Mouse (Mus musculus) v-Abl transformed pro-B cells (cell line): ENCODE data around the gene Sez6l.

Experiments used
- in situ Hi-C, 2 experiments: fragments of 400-800 bp; cut with MboI; formaldehyde crosslinking; loops; one replicate each; pipeline ENCODE4 v1.15.1; 2025; ENCODE audit not compliant: unreplicated experiment in 2 of 2

Sez6l gene

GRCm38 (mm10) chr5:112576993-112577670 is at the start of gene Sez6l:
Gene Sez6l (minus strand): TSS chr5:112577185.
- in situ Hi-C loops = no loop called here

- in situ Hi-C loops = no loop called here
Measured at GRCm38 (mm10) chr5:112625555-112626160, 48.7 kb upstream of the Sez6l start.

GRCm38 (mm10) chr5:112622946-112623345 is 46.0 kb upstream of the Sez6l start:
- in situ Hi-C loops = no loop called here

GRCm38 (mm10) chr5:112620256-112620655 is 43.3 kb upstream of the Sez6l start:
- in situ Hi-C loops = no loop called here

- in situ Hi-C loops = no loop called here
Measured at GRCm38 (mm10) chr5:112619344-112619743, 42.4 kb upstream of the Sez6l start.

GRCm38 (mm10) chr5:112617602-112618247 is 40.7 kb upstream of the Sez6l start:
- in situ Hi-C loops = no loop called here

GRCm38 (mm10) chr5:112615946-112616617 is 39.1 kb upstream of the Sez6l start:
- in situ Hi-C loops = no loop called here

GRCm38 (mm10) chr5:112607867-112608516 is 31.0 kb upstream of the Sez6l start:
- in situ Hi-C loops = no loop called here

GRCm38 (mm10) chr5:112607119-112607518 is 30.1 kb upstream of the Sez6l start:
- in situ Hi-C loops = no loop called here

- in situ Hi-C loops = no loop called here
Measured at GRCm38 (mm10) chr5:112605371-112605770, 28.4 kb upstream of the Sez6l start.

GRCm38 (mm10) chr5:112604251-112604650 is 27.3 kb upstream of the Sez6l start:
- in situ Hi-C loops = no loop called here

GRCm38 (mm10) chr5:112603594-112603993 is 26.6 kb upstream of the Sez6l start:
- in situ Hi-C loops = no loop called here

- in situ Hi-C loops = no loop called here
Measured at GRCm38 (mm10) chr5:112600309-112600939, 23.4 kb upstream of the Sez6l start.

- in situ Hi-C loops = no loop called here
Measured at GRCm38 (mm10) chr5:112599538-112600308, 22.7 kb upstream of the Sez6l start.

- in situ Hi-C loops = no loop called here
Measured at GRCm38 (mm10) chr5:112597876-112598275, 20.9 kb upstream of the Sez6l start.

GRCm38 (mm10) chr5:112597307-112597706 is 20.3 kb upstream of the Sez6l start:
- in situ Hi-C loops = no loop called here

- in situ Hi-C loops = no loop called here
Measured at GRCm38 (mm10) chr5:112596729-112597128, 19.7 kb upstream of the Sez6l start.

GRCm38 (mm10) chr5:112595701-112596632 is 19.0 kb upstream of the Sez6l start:
- in situ Hi-C loops = no loop called here

GRCm38 (mm10) chr5:112591706-112592105 is 14.7 kb upstream of the Sez6l start:
- in situ Hi-C loops = no loop called here
